Mouse (Mus musculus) yolk sac, embryonic 10.5 days (tissue): ENCODE measurements around the gene Cpa3.

Experiments used
- DNase-seq: peaks from one replicate; pipeline ENCODE4 v3.0.0-alpha.2; 2017; ENCODE audit warnings: low spot score

Gene Cpa3

DNA sequence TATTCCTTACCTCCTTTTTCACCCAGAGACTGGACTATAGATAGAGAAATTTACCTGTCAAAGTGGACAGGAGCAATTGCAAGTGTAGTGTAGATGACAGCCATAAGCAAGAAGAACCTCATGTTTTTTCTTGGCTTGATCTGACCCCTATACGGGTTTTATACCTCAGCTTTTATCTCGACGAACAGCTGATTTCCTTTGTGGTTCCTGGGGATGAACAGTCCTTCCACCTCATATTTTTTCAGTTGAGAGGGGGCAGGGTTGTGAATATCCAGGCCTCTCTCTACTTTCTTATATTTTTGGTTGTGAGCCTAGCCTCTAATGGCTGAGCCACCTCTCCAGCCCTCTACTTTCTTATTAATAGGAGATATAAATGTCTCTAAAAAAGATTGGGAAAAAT lies at the start of gene Cpa3:
TSS of gene Cpa3 (minus strand) at position 132 of the 400 bp plus-strand sequence.
- DNase-seq, result no peak

DNA sequence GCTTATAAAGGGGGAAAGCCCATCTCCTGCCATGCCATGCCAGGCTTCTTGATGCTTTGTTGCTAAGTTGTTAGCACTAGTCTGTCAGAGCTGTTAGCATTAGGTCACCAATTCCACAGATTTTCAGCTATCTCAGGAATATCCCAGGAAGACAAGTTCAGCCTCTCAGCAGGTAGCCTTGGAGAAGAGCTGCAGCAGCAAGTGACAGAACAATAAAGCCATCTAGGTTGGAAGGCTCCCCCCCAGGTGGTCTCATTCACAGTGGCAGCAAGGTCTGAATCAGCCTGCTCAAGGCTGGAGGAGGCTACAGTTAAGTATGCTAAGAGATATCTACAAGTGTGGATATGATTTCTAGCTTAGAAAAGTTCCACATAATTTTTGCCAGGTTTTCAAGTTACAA lies 49.4 kb upstream of the Cpa3 start:
- no peak for DNase-seq

DNA sequence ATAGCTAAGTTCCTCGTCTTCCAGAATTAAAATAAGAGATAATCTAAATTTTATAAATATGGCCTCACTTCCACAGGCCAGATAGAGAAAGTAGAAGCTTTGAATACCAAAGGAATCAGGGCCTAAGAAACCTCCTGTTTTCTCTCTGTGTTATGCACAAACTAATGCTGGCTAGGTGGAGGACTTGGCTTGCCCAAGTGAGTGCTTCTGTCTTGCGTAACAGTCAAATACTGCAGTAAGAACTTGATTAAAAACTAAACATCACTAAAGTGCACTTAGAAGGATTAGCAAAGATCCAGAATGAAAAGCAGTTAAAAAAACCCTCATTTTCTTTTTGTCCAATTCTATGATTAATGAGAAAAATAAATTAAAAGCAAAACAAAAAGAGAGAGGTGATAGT lies 46.8 kb upstream of the Cpa3 start:
- no peak for DNase-seq

DNA sequence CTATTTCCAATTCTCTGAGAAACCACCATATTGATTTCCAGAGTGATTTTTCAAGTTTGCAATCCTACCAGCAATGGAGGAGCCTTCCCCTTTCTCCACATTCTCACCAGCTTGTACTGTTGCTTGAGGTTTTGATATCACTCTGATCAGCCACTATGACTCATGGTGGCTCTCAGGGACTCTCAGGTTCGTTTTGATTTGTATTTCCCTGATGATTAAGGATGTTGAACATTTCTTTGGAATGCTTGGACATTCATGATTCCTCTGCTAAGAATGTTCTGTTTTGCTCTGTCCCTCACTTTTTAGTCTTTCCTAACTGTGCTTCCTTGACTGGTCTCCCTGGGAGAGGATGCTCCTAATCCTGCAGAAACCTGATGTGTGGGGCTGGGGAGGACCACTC lies 39.8 kb upstream of the Cpa3 start:
- DNase-seq, result no peak

DNA sequence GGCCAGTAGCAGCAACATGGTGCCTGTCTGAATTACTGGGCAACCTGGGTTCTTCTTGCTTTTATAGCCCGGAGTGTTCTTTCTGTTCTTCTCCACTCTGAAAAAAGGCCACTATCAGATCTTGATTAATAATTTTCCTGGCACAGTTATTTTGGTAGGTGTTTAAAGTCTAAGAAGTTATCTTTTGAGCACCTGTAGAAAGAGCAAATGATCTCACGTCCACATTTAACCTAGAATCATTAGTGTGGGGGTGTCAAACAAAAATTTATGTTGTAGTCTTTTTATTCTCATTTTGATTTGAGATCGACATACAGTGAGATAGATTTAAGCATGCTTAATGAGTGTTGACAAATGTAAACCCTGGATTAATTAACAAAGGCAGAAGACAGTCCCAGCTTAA lies 33.7 kb upstream of the Cpa3 start, which contains the start of gene Cpb1:
TSS of gene Cpb1 (minus strand) at position 101 of the 400 bp plus-strand sequence.
- no peak for DNase-seq

DNA sequence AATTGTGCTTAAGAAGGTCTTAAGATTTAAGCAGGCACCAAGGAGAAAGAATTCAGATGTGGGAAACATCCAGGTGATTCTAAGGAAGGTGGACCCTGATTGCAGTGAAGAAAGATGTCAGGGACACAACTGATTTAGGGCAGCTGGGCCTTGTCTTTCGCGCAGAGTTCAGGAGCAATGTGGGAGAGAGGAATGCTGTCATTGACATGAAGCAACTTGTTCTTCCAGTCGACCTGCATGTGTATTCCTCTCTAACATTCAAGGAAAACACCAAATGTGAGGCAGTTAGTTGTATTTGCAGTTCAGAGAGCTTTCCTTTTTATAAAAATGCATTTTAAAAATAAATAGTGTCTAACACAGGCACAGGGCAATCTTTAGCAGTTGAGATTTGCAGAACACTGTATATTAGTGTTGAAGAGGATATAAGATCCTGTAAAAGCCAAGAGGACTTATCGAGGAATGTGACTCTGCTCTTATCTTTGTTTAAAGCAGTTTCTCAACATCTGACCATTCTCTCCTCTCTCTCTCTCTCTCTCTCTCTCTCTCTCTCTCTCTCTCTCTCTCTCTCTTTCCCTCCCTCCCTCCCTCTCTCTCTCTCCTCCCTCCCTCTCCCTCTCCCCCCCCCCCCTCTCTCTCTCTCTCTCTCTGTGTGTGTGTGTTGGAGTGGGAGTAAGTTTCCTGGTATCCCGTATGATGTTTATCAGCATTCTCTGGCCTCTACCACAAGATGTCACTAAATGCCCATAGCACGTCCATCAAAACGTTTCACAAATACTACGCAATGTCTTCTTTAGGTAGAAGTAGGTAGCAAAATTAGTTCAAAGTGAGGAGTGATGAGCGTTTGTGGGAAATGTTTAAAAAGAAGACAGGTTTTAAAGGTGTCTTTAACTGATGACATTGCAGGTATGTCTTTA lies 12.8 kb upstream of the Cpa3 start:
- DNase-seq, result peak; percentile 29

DNA sequence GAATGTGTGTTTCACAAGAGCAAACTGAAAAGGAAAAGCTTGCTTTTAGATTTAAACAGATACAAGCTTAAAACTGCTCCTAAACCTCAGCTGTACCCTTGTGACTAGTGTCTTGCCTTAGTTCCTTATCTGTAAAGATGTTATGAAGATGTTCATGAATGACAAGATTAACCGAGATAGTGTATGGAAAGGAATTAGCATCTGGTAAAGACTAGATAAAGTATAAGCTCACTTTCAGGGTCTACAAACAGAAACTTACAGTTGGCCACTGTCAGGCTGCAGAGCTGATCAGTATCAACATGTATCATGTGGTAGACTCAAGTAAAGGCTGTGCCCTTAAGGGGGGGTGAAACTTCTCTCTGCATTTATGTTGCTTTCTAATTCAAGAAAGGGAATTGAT lies 1.9 kb upstream of the Cpa3 start:
- DNase-seq, result no peak

DNA sequence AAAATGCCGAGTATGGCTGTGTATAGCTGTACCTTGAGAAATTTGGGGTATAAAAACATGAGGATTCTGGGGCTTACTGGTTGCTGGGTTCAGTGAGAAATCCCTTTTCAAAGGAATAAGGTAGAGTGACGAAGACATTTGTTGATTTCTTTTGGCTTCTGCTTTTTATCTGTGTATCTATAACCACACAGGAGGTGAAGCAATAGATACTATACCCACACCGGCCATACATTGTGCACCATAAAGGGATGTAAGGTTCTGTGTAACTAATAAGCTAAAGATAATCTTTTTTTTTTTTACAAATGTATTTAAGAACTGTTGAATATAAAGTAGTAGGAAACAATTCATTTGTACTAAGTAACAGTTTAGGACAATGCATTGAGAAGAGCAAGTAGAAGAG lies 2.2 kb downstream of the Cpa3 start:
- no peak for DNase-seq

DNA sequence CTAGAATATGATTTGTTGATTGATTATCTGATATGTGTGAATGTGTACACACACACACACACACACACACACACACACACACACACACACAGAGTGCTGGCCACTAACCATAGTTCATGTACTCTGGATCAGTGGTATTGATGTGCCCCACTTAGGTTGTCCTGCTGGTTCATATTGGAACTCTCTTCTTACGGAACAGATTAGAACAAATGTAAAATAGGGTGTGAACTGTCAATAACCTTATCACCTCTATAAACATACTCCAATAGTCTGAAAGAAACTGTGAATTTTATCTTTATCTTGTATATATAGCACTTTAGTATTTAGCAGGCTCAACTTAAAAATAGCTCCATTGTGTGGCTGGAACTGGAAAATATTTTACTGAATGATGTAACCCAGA lies 5.0 kb downstream of the Cpa3 start:
- no peak for DNase-seq

DNA sequence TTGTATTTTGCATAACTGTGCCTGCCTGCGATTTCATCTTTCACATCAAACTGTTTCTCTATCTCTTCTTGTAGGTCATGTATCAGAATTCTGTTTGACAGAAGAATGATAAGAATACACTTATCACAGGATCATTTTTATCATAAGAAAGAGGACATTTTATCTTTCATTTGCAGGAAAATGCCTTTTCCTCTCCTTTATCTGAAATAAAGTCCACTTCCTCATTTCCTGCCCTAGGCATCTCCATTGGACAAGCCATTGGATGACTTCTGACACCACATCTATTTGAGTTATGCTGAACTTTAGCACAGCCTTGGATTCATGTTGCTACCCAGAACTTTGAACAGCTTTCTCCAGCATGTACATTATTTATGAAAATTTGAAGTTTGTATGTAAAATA lies 13.0 kb downstream of the Cpa3 start:
- no peak for DNase-seq

DNA sequence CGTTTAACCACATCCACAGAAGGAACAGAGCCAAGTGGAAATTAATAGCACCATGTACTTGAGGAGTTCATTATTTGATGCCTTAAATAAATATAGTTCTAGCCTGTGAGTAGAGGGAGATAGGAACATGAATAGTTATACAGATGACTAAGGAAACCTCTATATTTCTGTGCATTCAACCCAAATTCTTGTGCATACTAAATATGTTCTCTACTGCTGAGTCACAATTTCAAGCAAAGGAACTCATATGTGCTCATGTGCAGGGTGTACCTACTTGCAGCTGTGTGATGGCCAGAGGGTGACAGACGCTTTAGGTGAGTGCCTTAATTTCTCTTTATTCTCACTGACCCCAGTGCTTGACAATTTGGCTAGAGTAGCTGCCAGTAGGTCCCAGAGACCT lies 16.6 kb downstream of the Cpa3 start:
- no peak for DNase-seq

DNA sequence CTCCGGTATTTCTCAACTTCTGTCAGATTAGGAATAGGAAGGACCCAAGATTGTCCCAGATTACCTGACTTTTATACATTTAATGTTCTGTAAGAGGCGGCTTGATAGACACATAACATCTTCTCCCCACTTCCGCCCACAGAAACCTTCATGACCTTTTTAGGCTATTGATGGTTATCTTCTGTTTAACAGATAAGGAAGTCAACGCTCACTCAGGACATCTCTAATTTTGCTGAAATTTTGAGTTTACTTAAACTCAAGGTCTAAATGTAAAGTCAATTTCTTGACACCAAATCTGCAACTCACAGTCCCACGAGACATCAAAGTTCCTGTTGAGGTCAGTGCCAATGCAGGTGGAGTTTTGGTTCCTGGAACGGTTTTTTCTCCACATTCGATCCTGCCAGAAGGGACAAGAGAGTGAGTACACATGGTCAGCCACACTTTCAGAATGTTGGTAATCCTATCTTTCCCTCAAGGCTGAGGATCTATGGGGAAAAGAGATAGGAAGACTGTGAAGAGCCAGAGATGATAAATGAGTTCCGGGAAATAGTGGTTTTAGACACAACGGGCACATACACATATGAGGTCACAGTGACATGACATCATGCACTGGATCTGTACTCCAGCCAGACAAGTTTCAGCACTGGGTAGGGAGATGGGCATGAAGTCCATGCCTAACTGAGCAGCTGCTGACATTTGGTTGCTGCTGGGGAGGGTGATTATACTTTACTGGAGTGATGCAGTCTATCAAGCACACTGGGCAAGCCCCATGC lies 18.9 kb downstream of the Cpa3 start:
- DNase-seq, result no peak

DNA sequence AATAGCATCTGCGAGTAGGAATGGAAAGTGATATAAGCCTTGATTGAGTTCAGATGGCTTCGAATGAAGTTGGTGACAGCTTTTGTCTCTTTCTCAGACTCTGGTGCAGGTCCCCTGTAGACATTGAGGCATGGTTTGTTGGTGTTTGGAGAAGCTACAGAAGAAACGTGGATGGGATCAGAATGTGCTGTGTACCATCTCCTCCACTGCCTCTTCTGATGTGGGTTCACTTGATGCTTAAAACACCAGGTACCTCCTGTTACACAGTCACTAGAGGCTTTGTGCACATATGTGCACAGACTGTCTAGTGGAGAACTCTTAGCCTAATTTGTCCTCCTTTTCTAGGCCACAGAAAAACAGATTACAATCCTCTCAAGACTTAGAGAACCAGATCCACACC lies 19.8 kb downstream of the Cpa3 start:
- DNase-seq, result no peak

DNA sequence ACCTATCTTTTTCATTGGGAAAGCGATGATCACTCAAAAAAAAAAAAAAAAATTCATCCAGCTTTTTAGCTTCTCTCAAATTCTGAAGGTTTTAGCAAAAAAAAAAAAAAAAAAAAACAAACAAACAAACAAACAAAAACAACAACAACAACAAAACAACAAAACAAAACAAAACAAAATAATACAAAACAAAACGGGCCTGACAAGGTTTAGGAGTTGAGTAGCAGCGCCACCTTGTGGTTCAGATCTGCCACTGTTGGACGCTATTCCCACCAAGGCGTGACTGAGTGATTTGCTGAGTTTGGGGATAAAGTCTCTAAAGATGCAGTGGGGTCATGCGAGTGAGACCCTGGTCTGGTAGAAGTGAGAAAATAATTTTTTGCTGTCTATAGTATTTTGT lies 43.1 kb downstream of the Cpa3 start:
- DNase-seq, result peak; percentile 18

DNA sequence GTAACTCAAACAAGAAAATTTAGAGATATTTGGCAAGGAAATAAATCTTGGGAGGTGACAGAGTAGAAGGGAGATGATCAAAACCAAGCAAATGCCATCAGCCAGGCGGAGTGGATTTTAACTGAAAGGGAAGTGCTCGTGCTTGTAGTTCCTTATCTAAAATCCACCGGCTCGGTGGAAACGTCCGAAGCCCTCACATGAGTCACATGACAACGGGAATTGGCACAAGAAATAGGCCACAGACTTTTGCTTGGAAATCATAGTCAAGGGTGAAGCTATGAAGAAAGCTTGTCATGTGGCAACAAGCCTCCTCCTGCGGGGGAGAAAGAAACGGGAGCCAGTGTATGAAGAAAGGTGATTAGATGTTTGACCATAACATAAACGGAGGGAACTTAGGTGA lies 44.1 kb downstream of the Cpa3 start:
- no peak for DNase-seq

DNA sequence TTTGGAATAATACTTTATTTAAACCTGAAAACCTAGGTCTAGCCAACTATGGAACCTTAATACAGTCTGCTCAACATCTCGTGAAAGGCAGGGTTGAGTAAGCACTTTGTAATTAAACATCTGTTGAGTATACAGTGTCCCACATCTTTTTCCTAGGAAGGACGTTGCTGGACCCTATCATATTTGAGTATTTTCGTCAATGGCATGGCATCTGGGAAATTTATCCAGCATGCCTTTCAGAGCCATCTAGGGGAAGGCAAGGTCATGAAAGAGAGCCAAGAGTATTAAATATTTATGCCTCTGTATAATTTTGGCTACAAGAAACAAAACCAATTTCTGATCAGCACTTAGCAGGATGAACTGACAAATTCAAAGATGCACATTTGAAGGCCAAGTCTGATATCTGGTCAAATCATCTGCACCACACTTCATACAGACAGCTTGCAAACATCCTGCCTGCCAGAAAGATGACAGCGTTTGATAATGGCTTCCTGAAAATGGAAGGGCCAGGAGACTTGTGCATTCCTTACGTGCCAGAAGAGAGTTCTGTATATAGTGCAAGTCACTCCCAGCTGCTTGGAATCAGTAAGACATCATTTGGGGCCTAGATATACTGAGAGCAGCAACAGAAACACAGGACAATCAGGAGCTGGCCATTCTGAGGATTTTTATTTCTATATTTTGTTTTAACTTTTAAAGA lies 52.9 kb downstream of the Cpa3 start:
- peak; percentile 15 for DNase-seq

DNA sequence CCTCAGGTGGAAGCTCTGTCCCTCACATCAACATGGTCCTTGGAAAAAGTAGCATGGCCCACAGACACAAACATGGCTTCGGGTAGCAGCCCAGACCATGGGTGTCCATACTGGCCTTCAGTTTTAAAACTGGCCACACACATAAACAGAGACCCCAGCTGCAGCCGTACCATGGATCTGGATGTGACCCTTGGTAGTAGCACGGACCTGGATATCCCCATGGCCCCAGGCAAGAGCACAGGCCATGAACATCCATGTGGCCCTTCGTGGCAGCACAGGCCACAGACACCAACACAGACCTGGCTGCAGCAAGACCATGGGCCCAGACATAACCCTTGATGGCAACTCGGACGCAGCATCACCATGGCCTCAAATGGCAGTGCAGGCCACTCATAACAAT lies 69.6 kb downstream of the Cpa3 start:
- DNase-seq, result no peak

DNA sequence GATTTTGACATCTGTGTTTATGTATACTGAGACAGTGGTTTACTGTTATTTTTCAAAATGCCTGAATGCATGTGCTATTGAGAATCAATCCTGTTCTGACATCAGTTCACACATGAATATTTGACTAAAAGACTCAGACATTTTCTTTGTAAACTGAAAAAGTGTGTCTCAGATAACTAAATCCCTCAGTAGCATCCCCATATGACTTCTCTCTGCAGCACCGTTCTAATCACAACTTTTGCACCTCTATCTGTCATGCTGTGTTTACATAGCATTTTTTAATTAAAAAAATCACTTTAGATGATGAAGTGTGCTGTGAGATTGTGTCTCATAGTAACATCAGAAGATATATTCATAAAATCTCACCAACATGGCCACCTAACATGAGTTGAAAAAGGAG lies 74.5 kb downstream of the Cpa3 start:
- no peak for DNase-seq
